Mouse (Mus musculus) bone marrow macrophage, adult 2 months (primary cell): ENCODE results near the gene Gpx2.

Experiments used
- CTCF ChIP-seq: IDR thresholded peaks from 2 replicates; pipeline ENCODE4 v1.5.1; 2012; ENCODE audit warnings: low read depth, mild to moderate bottlenecking, low read length, moderate library complexity
- POLR2A ChIP-seq: IDR thresholded peaks from 2 replicates; pipeline ENCODE4 v1.6.1; 2012; ENCODE audit warnings: mild to moderate bottlenecking, low read depth, low read length, borderline replicate concordance

DNA sequence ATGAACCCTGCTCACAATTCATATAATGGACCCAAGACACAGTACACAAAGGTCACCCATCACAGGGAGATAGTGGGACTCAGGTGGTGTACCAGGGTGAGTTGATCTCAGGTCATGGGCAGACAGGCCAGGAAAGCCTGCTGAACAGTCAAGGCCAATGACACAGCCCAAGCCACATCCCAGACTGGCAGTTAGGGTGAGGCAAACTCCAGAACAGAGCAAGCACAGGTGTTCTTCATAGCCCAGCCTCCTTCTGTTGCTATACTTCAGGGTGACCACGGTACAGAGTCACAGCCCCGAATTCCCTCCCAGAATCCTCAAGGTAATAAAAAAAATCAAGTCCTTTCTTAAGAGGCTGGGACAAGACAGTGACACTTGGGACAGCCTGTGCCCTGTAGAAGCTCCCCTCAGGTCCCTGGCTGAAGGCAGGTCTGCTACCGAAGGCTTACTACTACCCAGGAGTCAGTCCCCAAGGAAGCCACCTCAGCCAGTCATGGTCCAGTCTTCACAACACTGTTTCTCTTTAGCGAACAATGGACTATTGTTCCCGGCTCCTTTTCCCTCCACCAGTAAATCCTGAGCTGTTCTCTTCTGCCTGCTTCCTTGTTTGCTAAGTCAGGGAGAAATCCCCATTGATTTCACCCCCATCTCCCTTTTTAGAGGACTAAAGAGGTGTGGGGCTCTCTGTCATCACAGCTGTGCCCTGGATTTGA, 2.8 kb upstream of the Gpx2 start:
- TF ChIP-seq CTCF (no peak), POLR2A (no peak)
